In genomic region chr16:43478352-43478751, GRCm38 (mm10) we compare ENCODE assay signal across 20 mouse cellular contexts.
DNase-seq lines count a peak whose midpoint lies in the region; TF ChIP-seq lines count a peak whose summit lies in the region.
"Had no signal": no experiment of that assay in that cellular context is flagged by ENCODE, and none has a peak within 500 bp of the region (broad histone marks: within the 10 kb centered on the region; RNA-seq: fewer than 3 reads in every experiment).

No protein-coding gene starts in this region.

- TF ChIP-seq CTCF in gastrocnemius, adult 2 months (IDR thresholded peaks at IDR 0.05) = no peak
- TF ChIP-seq CTCF in layer of hippocampus, adult 2 months (conservative IDR thresholded peaks at IDR 0.05) = no peak

- intact Hi-C loops in gastrocnemius, adult 2 months (cut with DNase I) = no loop called here

- no peak for DNase-seq in gastrocnemius, adult 2 months
- DNase-seq in gastrocnemius, postnatal 10 days = no peak
- DNase-seq in layer of hippocampus, adult 2 months (ENCODE audit: low spot score in 2 of 2) = no peak
- no peak for DNase-seq in layer of hippocampus, postnatal 25 days (ENCODE audit: extremely low spot score in 1 of 2, low spot score in 1 of 2)
- no peak for DNase-seq in c-Kit-positive CD71-positive TER-119-positive erythroid progenitor cells, embryonic 14.5 days (ENCODE audit: low spot score)
- DNase-seq: adrenal gland, adult 8-10 months; adrenal gland, postnatal 14 days; adrenal gland, postnatal 36 days; B cell, adult 2 months; cerebellum, adult 11-12 months; cerebellum, adult 2 months; cerebellum, adult 9-10 months; cerebellum, postnatal 10 days; cerebellum, postnatal 25 days; forebrain, postnatal 0 days had no signal

- no peak overlapping the region for H3K4me3 ChIP-seq in gastrocnemius, adult 2 months
- no peak overlapping the region for H3K4me3 ChIP-seq in layer of hippocampus, adult 2 months
- no peak overlapping the region for H3K4me3 ChIP-seq in brown adipose tissue, adult 24 weeks (ENCODE audit: insufficient read depth, low read depth, low read length)
- H3K4me3 ChIP-seq: embryonic facial prominence, embryonic 10.5 days; embryonic facial prominence, embryonic 12.5 days; forebrain, embryonic 13.5 days; forebrain, embryonic 15.5 days had no signal

- peak overlapping the region; percentile 60 for H3K27ac ChIP-seq in gastrocnemius, adult 2 months
- peak overlapping the region; percentile 34; the same call in 1 of the 2 replicates for H3K27ac ChIP-seq in layer of hippocampus, adult 2 months
- H3K27ac ChIP-seq in brown adipose tissue, adult 24 weeks (replicated peaks; ENCODE audit: low read depth, low read length) = 0 out of 2 replicates have a peak overlapping the region, but pooled peaks have one; percentile 42
- H3K27ac ChIP-seq: embryonic facial prominence, embryonic 10.5 days; embryonic facial prominence, embryonic 12.5 days; forebrain, embryonic 13.5 days; forebrain, embryonic 15.5 days had no signal

- H3K4me1 ChIP-seq in brown adipose tissue, adult 24 weeks (ENCODE audit: control insufficient read depth, insufficient read depth, insufficient read length, low read length) = peaks cover 16% of the 10 kb centered on the region
- H3K4me1 ChIP-seq: embryonic facial prominence, embryonic 10.5 days; embryonic facial prominence, embryonic 12.5 days; forebrain, embryonic 13.5 days; forebrain, embryonic 15.5 days had no signal
